Mouse (Mus musculus) liver, adult 2 months (tissue): ENCODE measurements around the gene Epb41l3.

Experiments used
- CTCF ChIP-seq: fragments of 200-500 bp; IDR thresholded peaks from 2 replicates; pipeline ENCODE4 v1.5.1; 2011; ENCODE audit warnings: low read depth, low read length, control low read depth
- POLR2A ChIP-seq: fragments of 200-500 bp; IDR thresholded peaks from 2 replicates; pipeline ENCODE4 v1.6.1; 2011; ENCODE audit warnings: low read length, control low read depth; ENCODE audit not compliant: insufficient read depth; ENCODE audit errors: extremely low read depth

GRCm38 (mm10) chr17:69187794-69188193 lies 112.3 kb downstream of the Epb41l3 start:
- TF ChIP-seq POLR2A, result no peak
- no peak for TF ChIP-seq CTCF
